Mouse (Mus musculus) ovary, postnatal 10 days (tissue): ENCODE results near the gene Fbln1.

Experiments
- DNase-seq: peaks from one replicate; pipeline ENCODE4 v3.0.0; 2022; ENCODE audit warnings: low spot score

Fbln1 gene

GRCm38 (mm10) chr15:85207081-85207480, 1.3 kb downstream of the Fbln1 start:
- DNase-seq = no peak

DNA sequence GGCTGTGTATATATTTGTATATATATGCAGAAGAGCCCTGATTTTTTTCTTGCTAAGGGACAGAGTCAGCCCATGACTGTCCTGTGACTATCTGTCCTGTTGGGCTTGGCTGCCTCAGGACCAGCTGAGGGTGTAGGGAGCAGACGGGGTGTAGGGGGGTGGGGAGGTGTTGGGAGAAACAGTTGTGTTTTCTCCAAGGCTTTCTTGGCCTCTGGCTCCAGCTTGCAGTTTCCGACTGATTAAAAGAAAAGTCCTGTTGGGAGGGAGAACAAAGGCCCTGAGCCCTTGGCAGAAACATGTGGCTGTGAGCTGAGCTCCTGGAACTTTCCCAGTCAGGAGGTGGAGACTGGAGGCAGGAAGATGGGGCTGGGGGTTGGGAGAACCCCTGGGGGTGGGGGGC, 2.0 kb downstream of the Fbln1 start:
- DNase-seq = no peak

DNA sequence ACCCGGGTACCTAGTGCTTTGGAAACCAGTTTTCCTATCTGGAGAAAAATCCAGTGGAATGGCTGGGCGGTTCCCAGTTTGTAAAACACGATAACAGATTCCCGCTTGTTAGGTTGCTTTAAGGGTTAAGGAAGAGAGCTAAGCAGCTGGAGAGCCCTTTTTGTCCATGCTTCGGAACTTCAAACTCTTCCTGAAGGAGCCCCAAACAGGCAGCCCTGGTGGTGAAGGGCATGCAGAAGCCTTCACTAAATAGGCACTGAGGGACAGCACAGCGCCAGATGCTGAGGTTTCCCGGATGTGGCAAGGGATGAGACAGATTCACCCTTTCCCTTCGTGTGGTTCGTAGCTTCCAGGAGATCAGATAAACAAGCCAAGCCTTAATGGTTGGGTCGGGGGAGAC, 2.6 kb downstream of the Fbln1 start:
- DNase-seq = no peak

DNA sequence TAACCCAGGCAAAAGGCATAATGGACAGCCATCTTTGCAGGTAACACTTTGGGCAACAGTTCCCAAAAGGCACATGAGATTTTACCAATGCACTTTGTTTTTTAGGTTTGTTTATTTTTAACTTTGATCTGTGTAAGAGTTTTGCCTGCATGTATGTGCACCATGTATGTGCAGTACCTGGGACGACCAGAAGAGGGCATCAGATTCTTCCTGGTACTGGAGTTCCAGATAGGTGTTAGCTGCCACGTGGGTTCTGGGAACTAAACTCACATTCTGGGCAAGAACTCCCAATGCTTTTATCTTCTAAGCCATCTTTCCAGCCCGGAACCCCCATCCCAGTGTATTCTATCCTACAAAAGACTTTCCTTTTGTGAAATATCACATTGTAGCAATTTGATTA, 3.6 kb downstream of the Fbln1 start:
- no peak for DNase-seq

GRCm38 (mm10) chr15:85210686-85211085, 4.9 kb downstream of the Fbln1 start:
- no peak for DNase-seq

DNA sequence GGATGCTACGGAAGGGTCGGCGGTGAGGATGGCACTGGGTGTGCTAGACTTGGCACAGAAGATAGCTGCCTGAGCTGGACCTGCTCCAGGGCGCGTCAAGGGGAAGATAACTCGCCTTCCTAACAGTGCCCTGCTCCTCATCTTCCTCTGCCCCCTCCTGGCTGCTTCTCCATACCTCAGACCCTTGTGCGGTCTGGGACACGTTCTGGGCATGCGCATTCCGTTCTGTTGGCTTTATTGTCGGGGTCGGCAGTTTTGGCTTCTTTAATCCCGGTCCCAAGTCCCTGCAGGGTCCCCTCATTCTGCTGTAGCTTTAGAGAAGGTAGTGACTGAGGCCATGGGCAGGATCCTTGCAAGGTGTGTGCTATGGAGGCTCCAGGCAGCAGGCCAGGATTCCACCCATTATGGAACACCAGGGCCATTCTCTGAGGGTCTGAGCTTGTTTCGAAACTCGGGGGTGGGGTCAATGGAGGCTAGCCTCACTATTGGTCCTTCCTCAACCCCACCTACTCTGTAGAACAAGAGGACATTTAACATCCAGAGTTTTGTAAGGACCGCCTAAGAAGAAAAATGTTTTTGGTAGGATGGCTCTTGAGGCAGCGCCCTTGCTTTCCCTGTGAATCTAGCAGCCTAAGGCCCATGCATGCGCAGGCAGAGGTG, 5.5 kb downstream of the Fbln1 start:
- DNase-seq = no peak

DNA sequence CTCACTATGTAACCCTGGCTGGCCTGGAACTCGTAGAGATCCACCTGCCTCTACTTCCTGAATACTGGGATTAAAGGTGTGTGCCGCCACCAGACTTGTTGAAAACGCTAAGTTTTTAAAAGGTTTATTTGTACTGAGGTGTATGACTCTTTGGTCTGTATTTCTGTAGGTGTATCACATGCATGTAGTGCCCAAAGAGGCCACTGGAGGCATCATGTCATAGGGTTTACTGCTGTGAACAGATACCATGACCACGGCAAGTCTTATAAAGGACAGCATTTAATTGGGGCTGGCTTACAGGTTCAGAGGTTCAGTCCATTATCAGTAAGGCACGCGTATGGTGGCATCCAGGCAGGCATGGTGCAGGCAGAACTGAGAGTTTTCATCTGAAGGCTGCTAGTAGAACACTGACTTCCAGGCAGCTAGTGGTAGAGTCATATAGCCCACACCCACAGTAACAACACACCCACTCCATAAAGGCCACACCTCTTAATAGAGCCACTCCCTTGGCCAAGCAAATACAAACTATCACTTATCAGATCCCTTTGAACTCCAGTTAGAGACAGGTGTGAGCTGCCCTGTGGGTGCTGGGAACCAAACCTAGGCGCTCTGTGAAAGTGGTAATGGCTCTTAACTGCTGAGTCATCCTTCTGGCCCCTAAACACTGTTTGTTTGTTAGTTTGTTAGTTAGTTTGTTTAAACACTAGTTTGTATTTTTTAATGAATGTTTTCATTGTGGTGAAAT, 10.5 kb downstream of the Fbln1 start:
- DNase-seq = no peak

GRCm38 (mm10) chr15:85218617-85219265, 13.0 kb downstream of the Fbln1 start:
- DNase-seq = no peak

- no peak for DNase-seq
Measured at GRCm38 (mm10) chr15:85220371-85220770, 14.6 kb downstream of the Fbln1 start.

GRCm38 (mm10) chr15:85221115-85221854, 15.5 kb downstream of the Fbln1 start:
- DNase-seq = no peak

DNA sequence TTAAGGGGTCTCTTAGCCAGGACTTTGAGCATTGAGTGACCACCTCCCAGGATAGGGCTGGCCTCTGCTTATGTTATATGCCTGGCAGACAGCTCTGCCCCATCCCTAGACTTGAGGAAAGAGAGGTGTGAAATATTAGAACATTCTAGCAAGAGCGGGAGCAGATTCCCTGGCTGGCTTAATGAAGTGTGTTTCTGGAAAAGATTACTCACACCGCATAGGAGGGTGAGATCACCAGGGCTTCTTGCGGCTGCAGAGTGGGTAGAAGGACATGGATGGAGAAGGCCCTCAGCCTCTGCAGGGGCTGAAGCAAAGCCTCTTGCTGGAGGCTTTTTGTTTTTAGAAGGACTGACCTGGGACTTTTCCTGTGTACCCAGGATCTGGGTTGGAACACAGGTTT, 19.9 kb downstream of the Fbln1 start:
- DNase-seq = no peak

GRCm38 (mm10) chr15:85226841-85227240, 21.1 kb downstream of the Fbln1 start:
- DNase-seq = no peak

DNA sequence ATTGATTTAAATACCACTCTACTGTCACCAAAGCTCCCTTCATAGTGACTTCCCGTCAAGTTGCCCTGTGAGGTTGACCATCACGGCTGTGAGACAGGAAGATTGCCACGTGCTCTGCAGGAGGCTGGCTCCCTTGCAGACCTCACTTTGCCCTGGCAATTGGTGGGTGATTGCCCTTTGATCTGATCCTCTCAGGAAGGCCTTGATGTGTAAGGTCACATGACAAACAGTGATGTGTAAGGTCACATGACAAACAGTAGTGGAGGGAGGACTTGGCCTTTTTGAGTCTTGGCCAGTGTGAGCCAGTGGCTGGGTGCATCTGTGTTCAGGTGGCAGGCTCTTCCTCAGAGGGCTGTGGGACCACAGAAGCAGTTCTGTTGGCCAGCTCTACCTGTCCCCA, 22.8 kb downstream of the Fbln1 start:
- DNase-seq = no peak

DNA sequence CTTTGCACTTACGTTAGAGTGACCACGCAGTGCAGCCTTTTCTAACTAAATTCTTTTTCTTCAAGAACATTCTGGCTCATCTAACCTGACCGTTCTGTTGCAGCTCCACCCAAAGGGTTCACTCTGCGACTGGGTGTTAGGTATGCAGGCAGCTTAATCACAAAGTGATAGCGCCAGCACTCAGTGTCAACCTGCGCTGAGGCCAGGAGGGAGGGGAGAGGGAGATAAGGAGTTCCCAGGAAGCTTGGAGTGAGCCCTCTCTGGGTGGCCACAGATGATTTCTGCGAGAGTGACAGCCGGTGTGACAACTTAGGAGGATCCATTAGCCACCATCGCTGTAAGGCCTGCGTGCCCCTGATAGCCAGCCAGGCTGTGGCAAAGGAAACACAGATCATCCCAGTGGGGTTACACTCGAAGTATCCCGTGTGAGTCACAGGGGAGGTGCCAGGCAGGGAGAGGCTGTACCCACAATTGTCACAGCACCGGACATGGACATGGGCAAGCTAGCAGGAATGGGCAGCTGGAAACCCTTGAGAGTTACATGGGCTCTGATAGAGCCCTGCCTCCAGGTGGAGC, 24.3 kb downstream of the Fbln1 start:
- no peak for DNase-seq

DNA sequence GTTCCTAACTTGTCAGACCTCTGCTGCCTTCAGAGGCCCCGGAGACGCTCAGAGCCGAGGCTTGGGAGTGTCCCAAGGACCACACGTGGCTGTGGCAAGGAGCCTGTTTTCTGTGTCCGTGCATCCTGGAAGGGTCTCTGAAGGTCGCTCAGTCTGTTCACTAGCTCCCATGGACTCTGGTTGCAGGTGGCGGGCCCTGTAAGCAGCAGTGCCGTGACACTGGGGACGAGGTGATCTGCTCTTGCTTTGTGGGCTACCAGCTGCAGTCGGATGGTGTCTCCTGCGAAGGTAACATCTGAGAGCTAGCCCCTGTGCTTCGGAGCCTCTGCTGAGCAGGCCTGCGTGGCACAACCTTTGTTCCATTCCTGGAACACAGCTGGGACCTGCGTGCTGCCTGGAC, 24.9 kb downstream of the Fbln1 start:
- no peak for DNase-seq

GRCm38 (mm10) chr15:85231443-85232255, 25.9 kb downstream of the Fbln1 start:
- peak; percentile 68 for DNase-seq

DNA sequence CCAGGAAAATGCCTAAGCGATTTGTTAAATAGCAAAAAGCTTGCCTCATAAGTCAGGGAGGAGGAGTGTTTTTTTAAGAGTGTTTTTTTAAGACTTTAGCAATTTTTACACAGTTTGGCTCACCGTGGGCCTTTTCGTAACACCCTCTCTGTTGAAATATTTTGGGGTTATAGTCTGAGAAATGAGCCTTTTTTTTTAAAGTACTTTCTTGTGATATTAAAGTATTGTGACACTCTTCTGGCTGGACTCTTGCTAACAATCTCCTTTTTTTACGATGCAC, 26.4 kb downstream of the Fbln1 start:
- no peak for DNase-seq

- no peak for DNase-seq
Measured at GRCm38 (mm10) chr15:85232543-85233250, 26.9 kb downstream of the Fbln1 start.

- no peak for DNase-seq
Measured at GRCm38 (mm10) chr15:85233251-85233611, 27.5 kb downstream of the Fbln1 start.

DNA sequence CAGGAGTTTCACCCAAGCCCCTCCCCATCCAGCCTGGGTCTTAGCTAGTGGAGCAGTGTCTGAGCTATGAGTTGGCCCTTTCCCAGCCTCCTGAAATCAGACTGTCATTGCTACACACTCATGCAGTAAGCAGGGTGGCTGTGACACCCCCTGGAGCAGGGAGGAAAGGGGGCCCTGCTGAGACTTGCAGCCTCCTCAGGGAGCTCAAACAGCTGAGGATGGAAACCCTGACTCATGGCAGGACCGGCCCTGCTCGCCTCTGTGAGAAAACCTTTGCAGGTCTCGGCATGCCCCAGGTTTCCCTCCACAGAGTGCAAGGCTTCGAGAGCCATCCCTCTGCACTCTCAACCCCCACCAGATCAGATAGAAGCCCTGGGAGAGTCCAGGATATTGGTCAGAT, 27.9 kb downstream of the Fbln1 start:
- no peak for DNase-seq
